Mouse (Mus musculus) neural tube, embryonic 10.5 days (tissue): ENCODE data around the gene Zfp276.
"Not testable (repeated sequence)": the region's sequence is repeated elsewhere in the genome, so short reads cannot be mapped to it uniquely, and the experiment has no call there.

Experiments used
- DNase-seq: peaks from one replicate; pipeline ENCODE4 v3.0.0-alpha.2; 2017; ENCODE audit warnings: low spot score; ENCODE audit errors: extremely low spot score

Gene Zfp276

GRCm38 (mm10) chr8:123244382-123244781 is 9.6 kb upstream of the Zfp276 start:
- no peak for DNase-seq

- DNase-seq: no peak
Observed at GRCm38 (mm10) chr8:123245543-123245942, 8.5 kb upstream of the Zfp276 start.

- no peak for DNase-seq
Observed at GRCm38 (mm10) chr8:123247748-123248147, 6.2 kb upstream of the Zfp276 start.

- no peak for DNase-seq
Observed at GRCm38 (mm10) chr8:123248596-123248995, 5.4 kb upstream of the Zfp276 start.

- DNase-seq: no peak
Observed at GRCm38 (mm10) chr8:123250940-123251339, 3.1 kb upstream of the Zfp276 start.

- DNase-seq: no peak
Observed at GRCm38 (mm10) chr8:123252925-123253324, 1.1 kb upstream of the Zfp276 start.

GRCm38 (mm10) chr8:123253451-123254098 is 420 bp upstream of the Zfp276 start:
- DNase-seq: no peak

- DNase-seq: no peak
Observed at GRCm38 (mm10) chr8:123255170-123255569, 1.2 kb downstream of the Zfp276 start.

GRCm38 (mm10) chr8:123257114-123257513 is 3.1 kb downstream of the Zfp276 start:
- no peak for DNase-seq

GRCm38 (mm10) chr8:123257593-123257992 is 3.6 kb downstream of the Zfp276 start:
- DNase-seq: not testable (repeated sequence)

GRCm38 (mm10) chr8:123267926-123268656 is 14.1 kb downstream of the Zfp276 start:
- DNase-seq: peak; percentile 27

- no peak for DNase-seq
Observed at GRCm38 (mm10) chr8:123271147-123271546, 17.2 kb downstream of the Zfp276 start.

- no peak for DNase-seq
Observed at GRCm38 (mm10) chr8:123271901-123272300, 17.9 kb downstream of the Zfp276 start.

GRCm38 (mm10) chr8:123274447-123274846 is 20.5 kb downstream of the Zfp276 start:
- no peak for DNase-seq

GRCm38 (mm10) chr8:123275096-123275495 is 21.1 kb downstream of the Zfp276 start:
- no peak for DNase-seq

GRCm38 (mm10) chr8:123278445-123278844 is 24.4 kb downstream of the Zfp276 start:
- DNase-seq: no peak

GRCm38 (mm10) chr8:123279828-123280227 is 25.8 kb downstream of the Zfp276 start:
- no peak for DNase-seq

- DNase-seq: no peak
Observed at GRCm38 (mm10) chr8:123280302-123281094, 26.5 kb downstream of the Zfp276 start.

- not testable (repeated sequence) for DNase-seq
Observed at GRCm38 (mm10) chr8:123282994-123283393, 29.0 kb downstream of the Zfp276 start.

GRCm38 (mm10) chr8:123283991-123284390 is 30.0 kb downstream of the Zfp276 start:
- DNase-seq: no peak

- no peak for DNase-seq
Observed at GRCm38 (mm10) chr8:123284493-123284892, 30.5 kb downstream of the Zfp276 start.

GRCm38 (mm10) chr8:123287362-123287761 is 33.4 kb downstream of the Zfp276 start:
- no peak for DNase-seq
